Mouse (Mus musculus) myocyte (in vitro differentiated cells): ENCODE results near the gene Crebbp. TPM values are rescaled to one million over a fixed set of nuclear protein-coding genes. Genes with fewer than 3 reads are reported as not detected.
A peak's percentile ranks its signal among the peaks of the same experiment; 100 is the strongest.
"Not testable (repeated sequence)": the region's sequence is repeated elsewhere in the genome, so short reads cannot be mapped to it uniquely, and the experiment has no call there.

Experiments used
- H3K27me3 ChIP-seq: one replicate; pipeline ENCODE4 v1.6.1; 2011; ENCODE audit not compliant: control insufficient read depth, insufficient read depth, insufficient read length
- H3K36me3 ChIP-seq: one replicate; pipeline ENCODE4 v1.6.1; 2011; ENCODE audit not compliant: control insufficient read depth, insufficient read depth
- H3K4me2 ChIP-seq: one replicate; pipeline ENCODE4 v1.6.1; 2011; ENCODE audit warnings: low read depth, control low read depth
- H3K4me3 ChIP-seq: one replicate; pipeline ENCODE4 v1.5.1; 2011; ENCODE audit warnings: mild to moderate bottlenecking, control low read depth, moderate library complexity
- H3K79me2 ChIP-seq: one replicate; pipeline ENCODE4 v1.6.1; 2011; ENCODE audit not compliant: control insufficient read depth, insufficient read depth
- H3ac ChIP-seq: one replicate; pipeline ENCODE4 v1.6.1; 2011; ENCODE audit not compliant: control insufficient read depth, insufficient read length
- CEBPB ChIP-seq: IDR thresholded peaks from 2 replicates; pipeline ENCODE4 v1.6.1; 2011; ENCODE audit warnings: mild to moderate bottlenecking, moderate library complexity; ENCODE audit not compliant: poor library complexity, insufficient read depth, severe bottlenecking
- E2F4 ChIP-seq: IDR thresholded peaks from one replicate; pipeline ENCODE4 v1.6.1; 2011; ENCODE audit warnings: mild to moderate bottlenecking, control low read depth, moderate library complexity; ENCODE audit not compliant: insufficient read depth
- MAX ChIP-seq: IDR thresholded peaks from one replicate; pipeline ENCODE4 v1.6.1; 2011; ENCODE audit warnings: low read depth, mild to moderate bottlenecking, control low read depth
- MYOD1 ChIP-seq, 3 experiments: IDR thresholded peaks; one replicate each; pipeline ENCODE4 v1.6.1; 2011; ENCODE audit warnings: control low read depth in 2 of 3, low read depth in 2 of 3, mild to moderate bottlenecking in 2 of 3, moderate library complexity in 1 of 3; ENCODE audit not compliant: insufficient read length in 2 of 3, control insufficient read depth in 1 of 3
- MYOG ChIP-seq, 3 experiments: IDR thresholded peaks; one replicate each; pipeline ENCODE4 v1.6.1; 2011; ENCODE audit warnings: control low read depth in 2 of 3, low read depth in 2 of 3, mild to moderate bottlenecking in 2 of 3; ENCODE audit not compliant: insufficient read length in 2 of 3, control insufficient read depth in 1 of 3, insufficient read depth in 1 of 3
- POLR2A ChIP-seq: IDR thresholded peaks from one replicate; pipeline ENCODE4 v1.6.1; 2011; ENCODE audit warnings: low read depth, mild to moderate bottlenecking, control low read depth, moderate library complexity; ENCODE audit not compliant: insufficient read length
- POLR2AphosphoS2 ChIP-seq: IDR thresholded peaks from one replicate; pipeline ENCODE4 v1.6.1; 2011; ENCODE audit warnings: low read depth, control low read depth; ENCODE audit not compliant: insufficient read length
- REST ChIP-seq: IDR thresholded peaks from one replicate; pipeline ENCODE4 v1.6.1; 2011; ENCODE audit warnings: mild to moderate bottlenecking, control low read depth, moderate library complexity; ENCODE audit not compliant: insufficient read depth, insufficient read length
- SRF ChIP-seq: IDR thresholded peaks from one replicate; pipeline ENCODE4 v1.6.1; 2011; ENCODE audit warnings: low read depth; ENCODE audit not compliant: control insufficient read depth, insufficient read length
- TCF12 ChIP-seq: IDR thresholded peaks from one replicate; pipeline ENCODE4 v1.6.1; 2011; ENCODE audit warnings: mild to moderate bottlenecking, control low read depth; ENCODE audit not compliant: poor library complexity, insufficient read depth, severe bottlenecking
- TCF3 ChIP-seq: IDR thresholded peaks from one replicate; pipeline ENCODE4 v1.6.1; 2011; ENCODE audit warnings: low read depth, control low read depth; ENCODE audit not compliant: insufficient read length
- USF1 ChIP-seq: IDR thresholded peaks from one replicate; pipeline ENCODE4 v1.6.1; 2011; ENCODE audit warnings: low read depth, mild to moderate bottlenecking, control low read depth, moderate library complexity
- polyA plus RNA-seq: library from polyadenylated mRNA; unstranded; fragments of >200 nt; fragmentation: generic; extraction: Trizol; gene quantifications from one replicate; pipeline ENCODE4 v1.2.1, GENCODE M21; 2012; ENCODE audit warnings: missing spikeins

Crebbp gene
- 7.1 TPM for polyA plus RNA-seq

DNA sequence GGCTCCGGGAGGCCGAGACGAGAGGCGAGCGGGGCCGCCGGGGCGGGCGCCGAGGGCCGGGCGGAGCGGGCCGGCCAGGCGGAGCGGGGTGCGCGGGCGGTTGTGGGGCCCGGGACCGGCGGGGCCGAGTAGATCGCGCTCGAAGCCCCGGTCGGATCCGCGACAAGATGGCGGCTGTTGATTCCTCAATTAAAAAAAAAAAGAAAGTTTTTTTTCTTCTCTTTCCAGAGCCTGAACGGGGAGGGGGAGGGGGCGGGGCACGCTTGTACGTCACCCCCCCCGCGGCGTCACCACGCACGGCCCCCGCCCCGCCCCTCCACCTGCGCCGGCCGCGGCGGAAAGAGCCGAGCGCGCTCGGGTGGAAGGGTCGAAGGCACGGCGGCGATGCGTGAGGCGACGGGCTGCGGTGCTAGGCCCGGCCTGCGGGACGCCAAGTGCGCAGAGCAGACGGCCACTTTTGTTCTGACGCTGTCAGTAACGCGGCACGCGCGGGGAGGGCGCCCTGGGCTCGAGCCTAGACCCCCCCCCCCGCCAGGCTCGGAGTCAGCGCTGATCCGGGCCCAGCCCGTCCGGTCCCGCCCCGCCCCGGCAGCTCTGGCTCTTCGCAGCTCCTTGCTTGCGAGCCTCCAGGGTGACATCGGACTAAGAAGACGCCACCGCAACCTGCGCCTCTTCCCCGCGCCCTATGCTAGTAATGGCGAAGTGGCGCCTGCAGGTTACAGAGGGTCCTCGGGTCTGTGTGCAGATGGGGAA lies at the start of gene Crebbp:
Crebbp (minus strand) TSS at position 199 of the 753 bp plus-strand sequence.
- Histone ChIP-seq H3K27me3 (peaks cover 3% of the 10 kb centered on the region), H3K79me2 (peaks cover 42% of the 10 kb centered on the region), H3ac (peak within 1 kb of the TSS; percentile 96), H3K4me3 (peak within 1 kb of the TSS; percentile 81), H3K36me3 (no peaks in the 10 kb centered on the region), H3K4me2 (peak within 1 kb of the TSS; percentile 99)
- TF ChIP-seq POLR2AphosphoS2, result peak; percentile 77
- TF ChIP-seq POLR2A, result peak; percentile 96
- no peak for TF ChIP-seq MAX
- peak in 2 of 3 experiments; percentile 22 to 74 for TF ChIP-seq MYOD1 (IDR thresholded peaks at IDR 0.05; ENCODE audit: control insufficient read depth in 1 of 3, insufficient read length in 2 of 3, low read depth in 2 of 3)
- peak in 2 of 3 experiments; percentile 53 to 64 for TF ChIP-seq MYOG (IDR thresholded peaks at IDR 0.05; ENCODE audit: control insufficient read depth in 1 of 3, insufficient read depth in 1 of 3, insufficient read length in 2 of 3, low read depth in 2 of 3)

DNA sequence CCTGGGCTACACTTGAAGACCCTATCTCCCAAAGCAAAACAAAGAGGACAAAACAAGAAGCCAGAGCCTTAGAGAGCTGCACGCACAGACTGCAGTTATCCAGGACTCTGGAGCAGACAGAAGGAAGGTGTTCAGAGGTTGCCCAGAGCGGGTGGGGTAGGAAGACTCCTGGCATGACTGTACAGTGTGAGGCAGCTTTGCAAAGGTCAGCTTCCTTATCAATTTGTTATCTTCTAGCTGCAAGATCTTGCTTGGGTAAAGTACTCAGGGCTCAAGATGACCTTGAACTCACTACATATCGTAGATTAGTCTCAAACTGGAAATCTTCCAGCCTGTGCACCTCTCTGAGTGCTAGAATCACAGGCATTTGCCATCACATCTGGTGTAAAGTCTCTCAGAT lies 49.7 kb upstream of the Crebbp start:
- H3K36me3 ChIP-seq, result no peaks in the 10 kb centered on the region
- H3K27me3 ChIP-seq, result no peaks in the 10 kb centered on the region
- TF ChIP-seq TCF3 (no peak), MAX (no peak), MYOD1 (IDR thresholded peaks at IDR 0.05; ENCODE audit: control insufficient read depth in 1 of 3, insufficient read length in 2 of 3, low read depth in 2 of 3) (no peak), MYOG (IDR thresholded peaks at IDR 0.05; ENCODE audit: control insufficient read depth in 1 of 3, insufficient read depth in 1 of 3, insufficient read length in 2 of 3, low read depth in 2 of 3) (no peak), TCF12 (no peak), USF1 (no peak), CEBPB (no peak), POLR2A (no peak), SRF (no peak)
- no peak overlapping the region for H3ac ChIP-seq
- H3K79me2 ChIP-seq, result no peaks in the 10 kb centered on the region
- H3K4me2 ChIP-seq, result no peak overlapping the region
- H3K4me3 ChIP-seq, result no peak overlapping the region

DNA sequence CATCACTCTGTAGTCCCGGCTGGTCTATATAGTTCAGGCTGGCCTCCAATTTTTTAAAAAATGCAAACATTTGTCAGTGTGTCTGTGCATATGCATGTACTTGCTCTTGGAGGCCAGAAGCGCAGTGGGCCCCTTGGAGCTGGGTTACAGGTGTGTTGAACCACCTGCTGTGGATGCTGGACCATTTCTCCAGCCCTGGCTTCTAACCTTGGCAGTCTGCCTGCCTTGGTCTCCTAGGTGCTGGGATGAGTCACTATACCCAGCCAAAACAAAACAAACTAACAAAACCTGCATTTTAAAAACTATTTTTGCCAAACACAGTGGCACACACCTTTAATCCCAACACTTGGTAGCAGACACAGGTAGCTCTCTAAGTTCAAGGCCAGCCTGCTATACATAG lies 43.7 kb upstream of the Crebbp start:
- no peaks in the 10 kb centered on the region for H3K27me3 ChIP-seq
- no peaks in the 10 kb centered on the region for H3K36me3 ChIP-seq
- no peak overlapping the region for H3K4me3 ChIP-seq
- H3ac ChIP-seq, result no peak overlapping the region
- no peaks in the 10 kb centered on the region for H3K79me2 ChIP-seq
- no peak overlapping the region for H3K4me2 ChIP-seq
- no peak for TF ChIP-seq REST
- TF ChIP-seq MYOG (IDR thresholded peaks at IDR 0.05; ENCODE audit: control insufficient read depth in 1 of 3, insufficient read depth in 1 of 3, insufficient read length in 2 of 3, low read depth in 2 of 3), result no peak
- TF ChIP-seq E2F4, result no peak
- TF ChIP-seq TCF12, result no peak
- TF ChIP-seq CEBPB, result no peak
- TF ChIP-seq TCF3, result no peak
- TF ChIP-seq POLR2AphosphoS2, result no peak
- no peak for TF ChIP-seq MAX
- TF ChIP-seq POLR2A, result no peak
- no peak for TF ChIP-seq SRF
- TF ChIP-seq USF1, result no peak
- TF ChIP-seq MYOD1 (IDR thresholded peaks at IDR 0.05; ENCODE audit: control insufficient read depth in 1 of 3, insufficient read length in 2 of 3, low read depth in 2 of 3), result no peak

DNA sequence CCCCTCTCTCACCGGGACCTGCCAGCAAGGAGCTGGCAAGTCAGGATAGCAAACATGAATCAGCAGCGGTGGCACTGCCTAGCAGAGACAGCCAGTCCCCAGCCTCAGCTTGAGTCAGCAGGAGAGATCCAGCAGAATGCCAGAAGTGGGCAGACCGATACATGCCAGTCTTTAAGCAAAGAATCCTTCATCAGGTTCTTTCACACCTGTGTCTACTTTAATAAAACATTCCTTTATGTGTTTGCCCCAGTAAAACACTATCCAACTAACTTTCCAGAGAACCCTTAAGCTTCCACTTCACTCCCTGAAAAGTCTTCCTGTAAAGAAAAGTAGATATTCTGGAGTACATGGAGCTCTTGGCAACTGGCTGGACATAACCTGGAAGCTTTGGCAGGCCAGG lies 35.0 kb upstream of the Crebbp start:
- no peak overlapping the region for H3ac ChIP-seq
- H3K27me3 ChIP-seq, result peaks cover 3% of the 10 kb centered on the region
- H3K4me3 ChIP-seq, result no peak overlapping the region
- no peaks in the 10 kb centered on the region for H3K79me2 ChIP-seq
- no peak for TF ChIP-seq E2F4
- H3K4me2 ChIP-seq, result no peak overlapping the region
- H3K36me3 ChIP-seq, result no peaks in the 10 kb centered on the region

DNA sequence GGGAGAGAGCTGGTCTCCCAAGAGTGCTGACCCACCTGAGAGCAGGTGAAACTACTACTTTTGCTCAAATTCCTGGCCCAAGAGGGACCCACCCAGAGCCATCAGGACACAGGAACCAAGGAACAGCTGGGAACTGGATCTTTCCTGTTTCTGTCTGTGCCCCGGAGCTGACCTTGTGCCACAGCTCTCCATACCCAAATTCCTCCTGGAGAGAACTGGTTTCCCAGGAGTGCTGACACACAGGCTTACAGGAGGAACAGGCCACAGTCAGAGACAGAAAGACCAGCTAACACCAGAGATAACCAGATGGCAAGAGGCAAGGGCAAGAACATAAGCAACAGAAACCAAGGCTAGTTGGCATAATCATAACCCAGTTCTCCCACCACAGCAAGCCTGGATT lies 31.4 kb upstream of the Crebbp start:
- not testable (repeated sequence) for H3K4me3 ChIP-seq, H3K27me3 ChIP-seq, H3K79me2 ChIP-seq, H3K36me3 ChIP-seq, H3K4me2 ChIP-seq, H3ac ChIP-seq

DNA sequence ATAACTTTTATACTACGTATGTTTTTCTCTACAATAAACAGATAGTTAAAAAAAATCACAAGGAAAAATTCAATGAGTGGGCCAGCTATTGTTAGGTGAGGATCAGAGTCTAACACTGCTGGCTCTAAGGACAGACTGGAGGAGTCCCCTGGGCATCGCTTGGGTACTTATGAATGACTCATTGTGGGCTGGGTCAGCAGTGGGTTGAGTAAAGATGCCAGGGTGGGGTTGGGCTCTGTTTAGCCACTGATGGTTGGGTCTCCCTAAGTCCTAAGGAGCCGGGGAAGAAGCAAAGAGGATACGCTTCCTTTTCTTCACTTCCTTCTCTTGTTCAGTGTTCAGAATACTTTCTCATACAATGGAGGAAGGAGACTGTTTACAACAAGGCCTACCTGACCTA lies 22.3 kb upstream of the Crebbp start:
- no peak overlapping the region for H3K4me3 ChIP-seq
- no peak overlapping the region for H3ac ChIP-seq
- no peaks in the 10 kb centered on the region for H3K27me3 ChIP-seq
- no peaks in the 10 kb centered on the region for H3K79me2 ChIP-seq
- peak overlapping the region; percentile 48 for H3K4me2 ChIP-seq
- TF ChIP-seq TCF12 (no peak), POLR2A (no peak), SRF (no peak), POLR2AphosphoS2 (no peak), USF1 (no peak), MYOD1 (IDR thresholded peaks at IDR 0.05; ENCODE audit: control insufficient read depth in 1 of 3, insufficient read length in 2 of 3, low read depth in 2 of 3) (no peak), E2F4 (no peak), TCF3 (no peak), MYOG (IDR thresholded peaks at IDR 0.05; ENCODE audit: control insufficient read depth in 1 of 3, insufficient read depth in 1 of 3, insufficient read length in 2 of 3, low read depth in 2 of 3) (no peak), REST (no peak), MAX (no peak), CEBPB (no peak)
- H3K36me3 ChIP-seq, result no peaks in the 10 kb centered on the region
